Mouse (Mus musculus) lung, postnatal 0 days (tissue): ENCODE results near the gene Acot2.

Experiments used
- CTCF ChIP-seq: IDR thresholded peaks from 2 replicates; pipeline ENCODE4 v1.5.1; 2016; ENCODE audit warnings: antibody characterized with exemption, mild to moderate bottlenecking
- EP300 ChIP-seq: IDR thresholded peaks from 2 replicates; pipeline ENCODE4 v1.6.1; 2016; ENCODE audit warnings: antibody characterized with exemption, mild to moderate bottlenecking, control low read depth

DNA sequence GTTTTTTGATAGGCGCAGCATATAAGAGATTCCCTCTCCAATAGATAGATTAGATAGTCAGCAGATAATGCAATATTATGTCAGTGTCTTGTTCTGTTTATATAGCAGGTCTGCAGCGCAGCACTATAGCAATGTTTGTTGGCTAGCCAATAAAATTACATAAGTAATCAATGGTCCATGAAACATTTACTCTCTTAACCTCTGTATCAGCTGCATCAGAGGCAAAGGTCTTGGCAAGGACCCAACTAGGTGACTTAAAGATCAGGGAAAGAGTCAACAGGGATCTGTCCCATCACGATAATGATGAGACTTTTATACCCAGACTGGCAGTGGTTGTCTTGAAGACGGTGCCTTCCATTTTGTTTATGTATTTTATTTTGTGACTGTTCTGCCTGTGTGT lies 45.2 kb downstream of the Acot2 start:
- TF ChIP-seq CTCF (no peak), EP300 (no peak)
